8 mouse cellular contexts compared by ENCODE assay signal in genomic region chr7:129592132-129592745, GRCm38 (mm10). TPM values are rescaled to one million over a fixed set of nuclear protein-coding genes. Genes with fewer than 3 reads are reported as not detected.
DNase-seq lines count a peak whose midpoint lies in the region; ATAC-seq lines count a peak whose summit lies in the region.

No protein-coding gene starts in this region.

- H3K4me1 ChIP-seq in heart, embryonic 13.5 days = peaks cover 17% of the 10 kb centered on the region
- peaks cover 15% of the 10 kb centered on the region for H3K4me1 ChIP-seq in forebrain, embryonic 15.5 days
- peaks cover 14% of the 10 kb centered on the region for H3K4me1 ChIP-seq in liver, embryonic 15.5 days (replicated peaks)

- no peak for ATAC-seq in heart, embryonic 13.5 days (ENCODE audit: extremely low read depth, insufficient number of reproducible peaks, low FRiP score, low TSS enrichment)
- no peak; the same call in 1 of the 2 replicates for ATAC-seq in forebrain, embryonic 15.5 days (replicated peaks)
- peak; percentile 35 for ATAC-seq in liver, embryonic 15.5 days (ENCODE audit: insufficient read depth)
- ATAC-seq in activated CD4-positive, CD25-positive, alpha-beta regulatory T cell, adult 4 months = no peak

- no peaks in the 10 kb centered on the region for H3K9me3 ChIP-seq in heart, embryonic 13.5 days
- H3K9me3 ChIP-seq in forebrain, embryonic 15.5 days = no peaks in the 10 kb centered on the region
- H3K9me3 ChIP-seq in liver, embryonic 15.5 days (replicated peaks) = no peaks in the 10 kb centered on the region

- intact Hi-C loops in heart, postnatal 25 days (cut with DNase I) = no loop called here

- H3K4me3 ChIP-seq in heart, embryonic 13.5 days = peak overlapping the region; percentile 90
- peak overlapping the region; percentile 94 for H3K4me3 ChIP-seq in forebrain, embryonic 15.5 days
- peak overlapping the region; percentile 68 for H3K4me3 ChIP-seq in liver, embryonic 15.5 days (replicated peaks)

- H3K4me2 ChIP-seq in heart, embryonic 13.5 days = peak overlapping the region; percentile 82
- peak overlapping the region; percentile 57 for H3K4me2 ChIP-seq in forebrain, embryonic 15.5 days (replicated peaks)
- peak overlapping the region; percentile 71 for H3K4me2 ChIP-seq in liver, embryonic 15.5 days

- WGBS in heart, embryonic 13.5 days = under 1% methylated on average over 13 of the region's 13 CpGs
- WGBS in forebrain, embryonic 15.5 days = 2% methylated on average over 13 of the region's 13 CpGs
- WGBS in liver, embryonic 15.5 days (ENCODE audit: insufficient replicate concordance) = 1% methylated on average over 13 of the region's 13 CpGs

- peak overlapping the region; percentile 94 for H3K9ac ChIP-seq in heart, embryonic 13.5 days
- H3K9ac ChIP-seq in forebrain, embryonic 15.5 days (replicated peaks) = peak overlapping the region; percentile 88
- peak overlapping the region; percentile 66 for H3K9ac ChIP-seq in liver, embryonic 15.5 days

- DNase-seq in heart, postnatal 25 days (ENCODE audit: low spot score) = no peak
- peak; percentile 16 for DNase-seq in MN1 (ENCODE audit: low spot score)
- no peak for DNase-seq in ovary, postnatal 14 days (ENCODE audit: low spot score)
- no peak for DNase-seq in adrenal gland, adult 18-20 months (ENCODE audit: low spot score in 2 of 2)

- H3K27me3 ChIP-seq in heart, embryonic 13.5 days (replicated peaks) = no peaks in the 10 kb centered on the region
- no peaks in the 10 kb centered on the region for H3K27me3 ChIP-seq in forebrain, embryonic 15.5 days
- H3K27me3 ChIP-seq in liver, embryonic 15.5 days = no peaks in the 10 kb centered on the region

- peaks cover 23% of the 10 kb centered on the region for H3K36me3 ChIP-seq in heart, embryonic 13.5 days
- peaks cover 8% of the 10 kb centered on the region; the same call in 1 of the 2 replicates for H3K36me3 ChIP-seq in forebrain, embryonic 15.5 days
- H3K36me3 ChIP-seq in liver, embryonic 15.5 days (replicated peaks) = 0 out of 2 replicates have a peak, but pooled peaks cover 5% of the 10 kb centered on the region

- peak overlapping the region; percentile 97 for H3K27ac ChIP-seq in heart, embryonic 13.5 days (replicated peaks)
- peak overlapping the region; percentile 88 for H3K27ac ChIP-seq in forebrain, embryonic 15.5 days (replicated peaks)
- peak overlapping the region; percentile 87 for H3K27ac ChIP-seq in liver, embryonic 15.5 days (replicated peaks)

RNA-seq across cellular contexts. Expression of gene Wdr11, which starts 0.6 kb away (rescaled TPM):
- 24.8 and 25.8 TPM in 2 replicates for polyA plus RNA-seq in heart, embryonic 13.5 days (2015; fragmentation: Nextera tagmentation; extraction: Ambion mirVana)
- 10 to 100 TPM; 20.8 to 23.2 TPM for total RNA-seq in heart, postnatal 25 days (2021)
- polyA plus RNA-seq in forebrain, embryonic 15.5 days (2015; fragmentation: Nextera tagmentation; extraction: Ambion mirVana) = 37.7 and 38.3 TPM in 2 replicates
- 11.2 and 11.6 TPM in 2 replicates for polyA plus RNA-seq in liver, embryonic 15.5 days (2015; fragmentation: Nextera tagmentation; extraction: Ambion mirVana)
- total RNA-seq in adrenal gland, adult 18-20 months (2021) = 10 to 100 TPM; 31.1 to 39.6 TPM
- 10 to 100 TPM; 19.4 to 24.6 TPM for polyA plus RNA-seq in activated CD4-positive, CD25-positive, alpha-beta regulatory T cell, adult 4 months (2017; shearing (Covaris generic))
